Mouse (Mus musculus): ENCODE data around the gene Frat1.
"Not testable (repeated sequence)": the region's sequence is repeated elsewhere in the genome, so short reads cannot be mapped to it uniquely, and the experiment has no call there.

Gene Frat1

GRCm38 (mm10) chr19:41838808-41839207 lies 9.0 kb downstream of the Frat1 start:
- in situ Hi-C loops (cut with MboI; ENCODE audit: unreplicated experiment in 2 of 2), result no loop called here

- in situ Hi-C loops (cut with MboI; ENCODE audit: unreplicated experiment in 2 of 2), result no loop called here
Observed at GRCm38 (mm10) chr19:41839685-41840084, 9.9 kb downstream of the Frat1 start.

GRCm38 (mm10) chr19:41841105-41841750 lies 11.5 kb downstream of the Frat1 start:
- in situ Hi-C loops (cut with MboI; ENCODE audit: unreplicated experiment in 2 of 2), result no loop called here

GRCm38 (mm10) chr19:41842196-41842595 lies 12.4 kb downstream of the Frat1 start:
- in situ Hi-C loops (cut with MboI; ENCODE audit: unreplicated experiment in 2 of 2), result no loop called here

- in situ Hi-C loops (cut with MboI; ENCODE audit: unreplicated experiment in 2 of 2), result no loop called here
Observed at GRCm38 (mm10) chr19:41842706-41843105, 12.9 kb downstream of the Frat1 start.

GRCm38 (mm10) chr19:41844345-41844744 lies 14.6 kb downstream of the Frat1 start:
- in situ Hi-C loops (cut with MboI; ENCODE audit: unreplicated experiment in 2 of 2), result no loop called here

GRCm38 (mm10) chr19:41846366-41847090 lies 16.8 kb downstream of the Frat1 start:
- in situ Hi-C loops (cut with MboI; ENCODE audit: unreplicated experiment in 2 of 2), result no loop called here

- in situ Hi-C loops (cut with MboI; ENCODE audit: unreplicated experiment in 2 of 2), result no loop called here
Observed at GRCm38 (mm10) chr19:41847091-41847581, 17.4 kb downstream of the Frat1 start.

GRCm38 (mm10) chr19:41847614-41847991 lies 17.8 kb downstream of the Frat1 start:
- in situ Hi-C loops (cut with MboI; ENCODE audit: unreplicated experiment in 2 of 2), result not testable (repeated sequence)

- in situ Hi-C loops (cut with MboI; ENCODE audit: unreplicated experiment in 2 of 2), result no loop called here
Observed at GRCm38 (mm10) chr19:41847992-41848851, 18.5 kb downstream of the Frat1 start, which contains the start of gene Frat2. Gene Frat2 (minus strand): TSS chr19:41848132.

GRCm38 (mm10) chr19:41850021-41850718 lies 20.4 kb downstream of the Frat1 start:
- in situ Hi-C loops (cut with MboI; ENCODE audit: unreplicated experiment in 2 of 2), result no loop called here

- in situ Hi-C loops (cut with MboI; ENCODE audit: unreplicated experiment in 2 of 2), result no loop called here
Observed at GRCm38 (mm10) chr19:41850719-41851543, 21.2 kb downstream of the Frat1 start.

- in situ Hi-C loops (cut with MboI; ENCODE audit: unreplicated experiment in 2 of 2), result no loop called here
Observed at GRCm38 (mm10) chr19:41852423-41852822, 22.7 kb downstream of the Frat1 start.

- in situ Hi-C loops (cut with MboI; ENCODE audit: unreplicated experiment in 2 of 2), result no loop called here
Observed at GRCm38 (mm10) chr19:41857086-41857762, 27.5 kb downstream of the Frat1 start.

GRCm38 (mm10) chr19:41857816-41858310 lies 28.1 kb downstream of the Frat1 start:
- in situ Hi-C loops (cut with MboI; ENCODE audit: unreplicated experiment in 2 of 2), result no loop called here

- in situ Hi-C loops (cut with MboI; ENCODE audit: unreplicated experiment in 2 of 2), result no loop called here
Observed at GRCm38 (mm10) chr19:41866707-41867106, 36.9 kb downstream of the Frat1 start.

- in situ Hi-C loops (cut with MboI; ENCODE audit: unreplicated experiment in 2 of 2), result no loop called here
Observed at GRCm38 (mm10) chr19:41869296-41869695, 39.5 kb downstream of the Frat1 start.

- in situ Hi-C loops (cut with MboI; ENCODE audit: unreplicated experiment in 2 of 2), result not testable (repeated sequence)
Observed at GRCm38 (mm10) chr19:41869946-41870345, 40.2 kb downstream of the Frat1 start.

- in situ Hi-C loops (cut with MboI; ENCODE audit: unreplicated experiment in 2 of 2), result no loop called here
Observed at GRCm38 (mm10) chr19:41872285-41872684, 42.5 kb downstream of the Frat1 start.

Measured in v-Abl transformed pro-B cells (cell line).